Mouse (Mus musculus) cerebellum, adult 8-10 months (tissue): ENCODE measurements around the gene Mtus2.
A peak's percentile ranks its signal among the peaks of the same experiment; 100 is the strongest.

Source experiments
- DNase-seq: peaks from one replicate; pipeline ENCODE4 v3.0.0; 2022

Gene Mtus2

GRCm38 (mm10) chr5:148052846-148053608 lies 95.9 kb downstream of the Mtus2 start:
- DNase-seq = peak; percentile 91

GRCm38 (mm10) chr5:148053609-148053990 lies 96.5 kb downstream of the Mtus2 start:
- DNase-seq = no peak

- no peak for DNase-seq
These were observed 99.7 kb downstream of the Mtus2 start for GRCm38 (mm10) chr5:148056831-148057230.

DNA sequence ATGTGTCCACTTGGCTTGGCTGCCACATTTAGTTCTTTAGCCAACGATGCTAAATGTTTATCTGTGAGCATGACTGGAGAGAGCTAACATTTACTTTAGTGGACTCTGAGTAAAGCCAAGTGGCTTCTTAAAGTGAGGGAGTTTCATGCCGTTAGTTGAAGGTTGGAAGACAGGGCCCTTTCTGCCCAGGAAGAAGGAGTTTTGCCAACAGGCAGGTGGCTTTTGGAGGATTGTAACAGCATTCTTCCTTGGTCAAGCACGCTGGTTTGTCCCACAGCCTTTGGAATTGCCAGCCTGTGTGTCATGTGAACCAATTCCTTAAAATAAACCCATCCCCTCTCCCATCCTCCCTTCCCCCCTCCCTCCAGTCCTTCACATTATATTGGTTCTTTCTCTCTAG lies 100.3 kb downstream of the Mtus2 start:
- DNase-seq = no peak

- DNase-seq = no peak
These were observed 102.2 kb downstream of the Mtus2 start for GRCm38 (mm10) chr5:148059339-148059738.

DNA sequence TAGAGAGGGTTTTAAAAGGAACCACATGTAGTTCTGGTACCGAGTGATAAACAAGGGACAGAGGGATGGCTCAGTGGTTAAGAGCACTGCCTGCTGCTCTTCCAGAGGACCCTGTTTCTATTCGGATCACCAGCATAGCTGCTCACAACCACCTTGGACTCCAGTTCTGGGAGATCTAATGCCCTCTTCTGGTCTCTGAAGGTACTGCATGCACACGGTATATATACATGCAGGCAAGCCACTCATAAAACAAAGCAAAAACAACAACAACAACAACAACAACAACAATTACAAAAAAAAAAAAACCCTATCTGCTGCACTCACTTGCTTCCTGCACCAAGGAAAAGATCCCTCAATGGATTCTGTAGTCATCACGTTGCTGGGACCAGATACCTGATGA lies 104.7 kb downstream of the Mtus2 start:
- no peak for DNase-seq

- DNase-seq = peak; percentile 40
These were observed 106.6 kb downstream of the Mtus2 start for GRCm38 (mm10) chr5:148063745-148064144.

- DNase-seq = no peak
These were observed 108.1 kb downstream of the Mtus2 start for GRCm38 (mm10) chr5:148065251-148065650.

GRCm38 (mm10) chr5:148069909-148070308 lies 112.8 kb downstream of the Mtus2 start:
- DNase-seq = no peak

GRCm38 (mm10) chr5:148071800-148072199 lies 114.7 kb downstream of the Mtus2 start:
- no peak for DNase-seq

GRCm38 (mm10) chr5:148073461-148073860 lies 116.3 kb downstream of the Mtus2 start:
- DNase-seq = no peak

- DNase-seq = no peak
These were observed 122.6 kb downstream of the Mtus2 start for GRCm38 (mm10) chr5:148079732-148080131.

GRCm38 (mm10) chr5:148083541-148083940 lies 126.4 kb downstream of the Mtus2 start:
- no peak for DNase-seq

DNA sequence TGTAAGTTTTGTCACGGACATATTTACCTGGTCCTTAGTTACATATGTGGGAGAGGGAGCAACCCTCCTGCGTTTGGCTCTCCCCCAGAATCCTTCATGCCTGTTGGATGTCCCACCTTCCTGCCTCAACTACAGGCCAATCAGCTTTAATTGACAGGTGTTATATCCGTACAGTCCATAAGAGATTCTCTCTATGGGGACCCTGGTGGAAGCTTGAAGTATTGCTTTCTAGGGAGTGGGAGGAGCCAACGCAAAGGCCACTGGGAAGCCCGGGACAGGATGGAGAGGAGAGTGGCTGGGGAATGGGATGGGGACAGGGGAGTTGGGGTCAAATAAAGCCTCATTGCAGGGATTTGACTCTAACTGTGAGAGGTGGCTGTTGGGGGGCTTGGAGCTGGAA lies 127.6 kb downstream of the Mtus2 start:
- no peak for DNase-seq

- DNase-seq = no peak
These were observed 130.7 kb downstream of the Mtus2 start for GRCm38 (mm10) chr5:148087796-148088195.

GRCm38 (mm10) chr5:148090191-148090821 lies 133.2 kb downstream of the Mtus2 start:
- DNase-seq = peak; percentile 67

DNA sequence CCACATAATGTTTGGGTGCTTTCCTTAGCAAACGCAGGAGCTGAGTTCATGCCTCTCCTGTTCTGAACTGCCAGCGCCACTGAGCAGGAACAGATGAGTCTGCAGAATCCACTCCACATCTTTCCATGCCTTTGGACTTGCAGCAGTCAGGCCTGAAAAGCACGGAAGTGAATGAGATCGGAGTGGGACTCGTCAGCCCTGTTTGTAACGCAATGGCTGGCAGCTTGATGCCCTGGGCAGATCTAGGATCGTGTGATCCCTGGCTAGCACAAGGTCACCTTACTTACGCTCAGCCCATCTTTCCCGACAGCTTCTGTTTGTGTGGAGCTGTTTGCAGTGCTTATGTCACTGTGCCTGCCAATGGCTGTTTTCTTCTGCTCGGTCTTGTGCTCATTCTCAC lies 137.5 kb downstream of the Mtus2 start:
- no peak for DNase-seq

- DNase-seq = no peak
These were observed 142.2 kb downstream of the Mtus2 start for GRCm38 (mm10) chr5:148099356-148099755.

DNA sequence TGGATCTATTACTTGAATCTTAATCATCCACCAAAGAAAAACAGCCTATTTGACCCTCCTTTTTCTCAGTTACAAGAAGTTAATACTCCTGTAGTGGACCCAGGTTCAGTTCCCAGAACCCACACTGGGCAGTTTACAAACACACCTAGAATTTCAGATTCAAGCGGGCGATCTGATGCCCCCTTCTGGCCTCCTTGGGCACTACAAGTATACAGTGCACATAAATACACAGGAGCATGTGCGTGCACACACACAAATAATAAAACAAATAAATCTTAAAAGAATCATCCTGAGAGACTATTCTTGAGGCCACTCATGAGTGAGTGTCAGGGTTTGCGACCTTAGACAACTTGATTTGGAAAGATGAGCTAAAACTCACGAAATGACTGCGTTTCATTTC lies 150.2 kb downstream of the Mtus2 start:
- no peak for DNase-seq

GRCm38 (mm10) chr5:148107890-148108289 lies 150.8 kb downstream of the Mtus2 start:
- DNase-seq = no peak

GRCm38 (mm10) chr5:148108314-148108713 lies 151.2 kb downstream of the Mtus2 start:
- no peak for DNase-seq

DNA sequence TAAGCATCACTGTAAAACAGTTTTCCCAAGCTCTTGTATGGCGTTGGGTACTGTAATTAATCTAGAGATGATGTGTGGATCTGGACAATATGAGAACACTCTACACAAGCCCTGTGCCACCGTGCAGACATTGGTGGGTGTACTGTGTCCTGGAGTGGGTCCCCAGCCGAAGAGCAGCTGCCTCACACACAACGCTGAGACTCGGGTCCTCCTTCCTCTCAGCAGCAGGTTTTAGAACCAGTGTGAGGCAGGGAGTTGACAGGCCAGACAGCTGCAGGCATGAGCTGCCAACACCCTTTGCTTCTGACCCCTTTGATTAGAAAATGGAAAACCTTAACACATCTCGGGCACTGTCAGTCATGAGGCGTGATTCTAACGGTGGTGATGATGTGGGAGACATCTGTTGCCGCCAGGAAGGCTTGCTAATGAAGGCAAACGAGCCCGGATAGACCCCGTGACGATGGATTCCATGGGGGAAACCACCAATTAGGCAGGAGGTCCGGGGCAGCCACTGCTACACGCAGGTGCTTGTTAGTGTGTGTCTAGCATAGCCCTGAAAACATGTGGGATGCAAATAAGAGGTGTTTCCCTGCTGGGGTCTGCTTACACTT lies 158.2 kb downstream of the Mtus2 start:
- no peak for DNase-seq

DNA sequence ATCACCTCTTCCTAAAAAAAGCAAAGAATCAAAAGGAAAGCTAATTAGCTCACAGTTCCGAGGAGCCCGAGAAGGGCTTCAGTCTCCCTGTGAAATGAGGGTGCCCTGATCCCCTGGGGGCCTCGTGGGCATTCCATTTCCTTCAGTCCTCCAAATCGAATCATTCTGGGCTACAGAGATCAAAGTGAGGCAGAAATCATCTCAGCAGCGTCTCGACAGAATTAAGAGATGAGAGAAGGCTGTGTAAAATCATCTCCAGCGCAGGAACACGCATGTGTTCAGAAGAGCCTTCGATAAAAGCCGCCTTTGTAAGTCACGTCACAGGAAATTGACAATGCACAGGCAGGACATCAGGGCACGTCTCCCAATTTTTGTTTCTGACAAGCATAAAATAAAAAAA lies 167.2 kb downstream of the Mtus2 start:
- DNase-seq = no peak
